Mouse (Mus musculus) limb, embryonic 14.5 days (tissue): ENCODE data around the gene Tcea2. TPM values are rescaled to one million over a fixed set of nuclear protein-coding genes. Genes with fewer than 3 reads are reported as not detected.

Source experiments
- ATAC-seq: fragments of 200-750 bp; cut with Nextera tagmentation; 2 replicates; pipeline ENCODE4 v1.8.0; 2017; ENCODE audit warnings: low read depth, moderate number of reproducible peaks, moderate TSS enrichment; ENCODE audit not compliant: low FRiP score
- DNase-seq: peaks from one replicate; pipeline ENCODE4 v3.0.0-alpha.2; 2015; ENCODE audit warnings: low spot score
- H3K27ac ChIP-seq: fragments of 300-500 bp; sonication (generic); replicated peaks from 2 replicates; pipeline ENCODE4 v1.5.1; 2014; ENCODE audit warnings: low read depth, mild to moderate bottlenecking, low read length, moderate library complexity, mixed read lengths
- H3K27me3 ChIP-seq: fragments of 300-500 bp; sonication (generic); 2 replicates; pipeline ENCODE4 v1.6.1; 2014; ENCODE audit warnings: low read length, mixed read lengths; ENCODE audit not compliant: control insufficient read depth, insufficient read depth
- H3K36me3 ChIP-seq: fragments of 300-500 bp; sonication (generic); 2 replicates; pipeline ENCODE4 v1.6.1; 2014; ENCODE audit warnings: mild to moderate bottlenecking, low read length, moderate library complexity, mixed read lengths; ENCODE audit not compliant: control insufficient read depth, insufficient read depth
- H3K4me1 ChIP-seq: fragments of 300-500 bp; sonication (generic); 2 replicates; pipeline ENCODE4 v1.6.1; 2014; ENCODE audit warnings: antibody characterized with exemption, low read length, mixed read lengths; ENCODE audit not compliant: control insufficient read depth, insufficient read depth
- H3K4me2 ChIP-seq: fragments of 300-500 bp; sonication (generic); replicated peaks from 2 replicates; pipeline ENCODE4 v1.6.1; 2014; ENCODE audit warnings: low read depth, mild to moderate bottlenecking, low read length, moderate library complexity; ENCODE audit not compliant: severe bottlenecking
- H3K4me3 ChIP-seq: fragments of 300-500 bp; sonication (generic); replicated peaks from 2 replicates; pipeline ENCODE4 v1.5.1; 2014; ENCODE audit warnings: low read length
- H3K9ac ChIP-seq: fragments of 300-500 bp; sonication (generic); 2 replicates; pipeline ENCODE4 v1.6.1; 2014; ENCODE audit warnings: mild to moderate bottlenecking, low read depth, low read length, moderate library complexity; ENCODE audit not compliant: severe bottlenecking
- H3K9me3 ChIP-seq: fragments of 300-500 bp; sonication (generic); 2 replicates; pipeline ENCODE4 v1.6.1; 2016; ENCODE audit warnings: low read length; ENCODE audit not compliant: control insufficient read depth
- POLR2A ChIP-seq: fragments of 200-500 bp; IDR thresholded peaks from 2 replicates; pipeline ENCODE4 v1.8.0; 2012; ENCODE audit warnings: inconsistent platforms, mild to moderate bottlenecking, moderate library complexity, borderline replicate concordance; ENCODE audit not compliant: insufficient read depth, insufficient read length; ENCODE audit errors: extremely low read depth
- WGBS: fragments of 180-500 bp; shearing (Covaris S2); extraction: QIAGEN DNeasy Blood & Tissue Kit; methylation state at CpG from one replicate; pipeline ENCODE4 v1.1.7; 2014; 5-methylcytosine and 5-hydroxymethylcytosine counted together
- polyA plus RNA-seq, 2 experiments: library from polyadenylated mRNA; depleted of rRNA in 1 of 2; stranded (reverse) in 1 of 2; unstranded in 1 of 2; fragments of >200 nt; fragmentation: Nextera tagmentation in 1 of 2; extraction: Ambion mirVana in 1 of 2; gene quantifications; 2 replicates each; pipeline versions ENCODE4 v1.2.1 to v1.2.3; 2012 to 2014

The Tcea2 gene
- polyA plus RNA-seq, 2 experiments, result 27.1 to 57.1 TPM

GRCm38 (mm10) chr2:181663298-181663630 lies 16.8 kb upstream of the Tcea2 start:
- Histone ChIP-seq H3K36me3 (0 out of 2 replicates have a peak, but pooled peaks cover under 1% of the 10 kb centered on the region), H3K4me1 (no peaks in the 10 kb centered on the region), H3K9ac (no peak overlapping the region), H3K9me3 (no peaks in the 10 kb centered on the region), H3K27ac (no peak overlapping the region), H3K4me3 (no peak overlapping the region), H3K27me3 (no peaks in the 10 kb centered on the region), H3K4me2 (no peak overlapping the region)
- 24% methylated on average over 4 of the region's 4 CpGs for whole genome bisulfite sequencing
- DNase-seq (no peak), ATAC-seq (no peak)
- no peak for TF ChIP-seq POLR2A

GRCm38 (mm10) chr2:181670285-181670912 lies 9.7 kb upstream of the Tcea2 start:
- Histone ChIP-seq H3K9ac (peak overlapping the region; percentile 45), H3K4me2 (peak overlapping the region; percentile 78), H3K4me3 (peak overlapping the region; percentile 46), H3K36me3 (no peaks in the 10 kb centered on the region), H3K9me3 (no peaks in the 10 kb centered on the region), H3K27ac (no peak overlapping the region), H3K4me1 (peaks cover 9% of the 10 kb centered on the region), H3K27me3 (peaks cover 44% of the 10 kb centered on the region)
- ATAC-seq, result peak; percentile 41; the same call in 1 of the 2 replicates
- DNase-seq, result no peak
- no peak for TF ChIP-seq POLR2A
- whole genome bisulfite sequencing, result 3% methylated on average over 44 of the region's 56 CpGs

GRCm38 (mm10) chr2:181670913-181671311 lies 9.2 kb upstream of the Tcea2 start:
- Histone ChIP-seq H3K27ac (no peak overlapping the region), H3K4me1 (peaks cover 14% of the 10 kb centered on the region), H3K4me3 (peak overlapping the region; percentile 46), H3K36me3 (no peaks in the 10 kb centered on the region), H3K9me3 (no peaks in the 10 kb centered on the region), H3K27me3 (peaks cover 44% of the 10 kb centered on the region), H3K4me2 (peak overlapping the region; percentile 78), H3K9ac (peak overlapping the region; percentile 45)
- 1% methylated on average over 32 of the region's 41 CpGs for WGBS
- ATAC-seq, result no peak; the same call in 1 of the 2 replicates
- TF ChIP-seq POLR2A, result no peak
- no peak for DNase-seq

GRCm38 (mm10) chr2:181671326-181671725 lies 8.8 kb upstream of the Tcea2 start, which contains the start of gene Sox18:
Gene Sox18 (minus strand): TSS chr2:181671640.
- peaks cover 14% of the 10 kb centered on the region for H3K4me1 ChIP-seq
- peak within 1 kb of the TSS; percentile 45 for H3K9ac ChIP-seq
- H3K4me3 ChIP-seq, result peak within 1 kb of the TSS; percentile 46
- no peak for TF ChIP-seq POLR2A
- H3K4me2 ChIP-seq, result peak within 1 kb of the TSS; percentile 78
- under 1% methylated on average over 39 of the region's 43 CpGs for WGBS
- H3K36me3 ChIP-seq, result no peaks in the 10 kb centered on the region
- no peak for DNase-seq
- no peak within 1 kb of the TSS for H3K27ac ChIP-seq
- no peaks in the 10 kb centered on the region for H3K9me3 ChIP-seq
- no peak; the same call in 1 of the 2 replicates for ATAC-seq
- peaks cover 44% of the 10 kb centered on the region for H3K27me3 ChIP-seq

- no peaks in the 10 kb centered on the region for H3K36me3 ChIP-seq
Measured at GRCm38 (mm10) chr2:181671984-181672383, 8.1 kb upstream of the Tcea2 start.

More at GRCm38 (mm10) chr2:181671984-181672383, 8.1 kb upstream of the Tcea2 start:
- ATAC-seq (no peak), DNase-seq (no peak)
- H3K9ac ChIP-seq, result no peak overlapping the region
- no peak overlapping the region for H3K27ac ChIP-seq
- H3K9me3 ChIP-seq, result no peaks in the 10 kb centered on the region
- peaks cover 14% of the 10 kb centered on the region for H3K4me1 ChIP-seq
- H3K4me2 ChIP-seq, result no peak overlapping the region
- TF ChIP-seq POLR2A, result no peak
- H3K4me3 ChIP-seq, result peak overlapping the region; percentile 46; the same call in 1 of the 2 replicates
- 27% methylated on average over 7 of the region's 7 CpGs for WGBS
- peaks cover 44% of the 10 kb centered on the region for H3K27me3 ChIP-seq
